Mouse (Mus musculus) cerebellum, adult 11-12 months (tissue): Measurements from ENCODE around the gene Ift43.
A peak's percentile ranks its signal among the peaks of the same experiment; 100 is the strongest.

Experiments used
- DNase-seq: peaks from one replicate; pipeline ENCODE4 v3.0.0; 2022

Ift43 gene

GRCm38 (mm10) chr12:86082481-86083012, at the start of gene Ift43:
TSS of gene Ift43 (plus strand) at chr12:86082541.
- DNase-seq = peak; percentile 82

DNA sequence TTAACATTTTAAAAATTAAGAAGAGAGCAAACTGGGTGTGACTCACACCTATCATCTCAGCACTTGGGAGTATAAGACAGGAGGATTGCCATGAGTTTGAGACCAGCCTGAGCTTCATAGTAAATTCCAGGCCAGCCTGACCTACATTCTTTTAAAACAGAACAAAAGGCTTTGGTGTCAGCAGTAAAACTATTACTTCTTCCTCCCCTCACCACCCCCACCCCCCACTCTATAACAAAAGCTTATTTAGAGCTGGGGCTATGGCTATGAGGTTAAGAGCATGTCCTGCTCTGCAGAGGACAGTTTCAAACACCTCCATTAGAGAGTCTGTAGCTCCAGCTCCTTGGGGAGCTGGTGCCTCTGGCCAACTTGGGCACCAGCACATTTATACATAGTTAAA, 46.8 kb upstream of the Ift43 start:
- no peak for DNase-seq

GRCm38 (mm10) chr12:86036368-86037166, 45.8 kb upstream of the Ift43 start:
- DNase-seq = no peak

DNA sequence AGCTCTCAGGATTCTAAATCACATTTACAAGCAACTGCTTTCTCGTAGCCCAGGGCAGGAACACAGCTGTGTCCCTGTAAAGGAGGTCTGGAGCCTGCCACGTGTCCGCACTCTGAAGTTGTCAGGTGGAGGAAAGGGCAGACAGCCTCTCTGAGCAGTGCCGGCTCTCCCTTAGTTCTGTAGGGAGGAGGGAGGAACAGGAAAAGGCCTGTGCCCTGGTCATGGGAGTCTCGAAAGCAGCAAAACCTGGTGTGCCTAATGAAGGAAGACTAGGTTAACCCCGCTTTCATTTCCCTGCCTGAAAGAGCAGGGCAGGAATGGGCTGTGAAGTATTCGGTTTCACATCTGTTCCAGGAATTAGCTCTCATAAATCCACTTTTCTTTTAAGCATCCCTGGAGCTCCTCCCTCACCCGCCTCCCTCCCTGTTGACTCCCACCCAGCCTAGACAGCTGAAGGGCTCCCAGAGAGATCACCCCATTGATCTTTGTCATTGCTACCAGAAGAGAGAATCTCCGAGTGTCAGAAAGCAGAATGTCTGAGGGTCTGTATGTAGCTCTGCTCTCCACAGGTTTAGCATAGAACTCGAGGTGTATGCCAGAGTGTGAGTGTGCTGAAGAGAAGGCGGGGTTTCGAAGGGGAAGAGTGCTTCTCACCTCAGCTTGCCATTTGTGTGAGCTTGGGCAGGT, 45.0 kb upstream of the Ift43 start:
- DNase-seq = no peak

GRCm38 (mm10) chr12:86039078-86039477, 43.3 kb upstream of the Ift43 start:
- DNase-seq = no peak

GRCm38 (mm10) chr12:86039751-86040150, 42.6 kb upstream of the Ift43 start:
- DNase-seq = no peak

- no peak for DNase-seq
Observed at GRCm38 (mm10) chr12:86046141-86046540, 36.2 kb upstream of the Ift43 start.

GRCm38 (mm10) chr12:86046776-86047175, 35.6 kb upstream of the Ift43 start:
- no peak for DNase-seq

DNA sequence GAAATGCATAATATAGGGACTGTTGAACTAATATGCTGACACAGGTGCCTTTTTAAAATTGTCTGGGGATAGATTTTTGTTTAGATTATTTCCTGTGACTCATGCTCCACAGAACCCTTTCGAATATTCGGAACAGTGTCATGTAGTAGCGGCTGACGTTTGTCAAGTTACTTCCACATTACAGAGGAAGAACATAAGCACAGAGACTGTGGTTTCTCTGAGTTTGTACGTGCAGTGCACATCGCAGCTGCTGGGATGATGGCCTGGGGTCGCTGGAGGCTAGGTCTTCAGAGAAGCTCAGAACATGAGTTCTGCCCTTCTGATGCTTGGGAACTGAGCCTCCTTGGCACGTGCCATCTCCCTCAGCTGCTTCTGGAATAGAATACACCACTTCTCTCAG, 35.0 kb upstream of the Ift43 start:
- no peak for DNase-seq

GRCm38 (mm10) chr12:86049813-86050212, 32.5 kb upstream of the Ift43 start:
- no peak for DNase-seq

GRCm38 (mm10) chr12:86051477-86051876, 30.9 kb upstream of the Ift43 start:
- DNase-seq = no peak

GRCm38 (mm10) chr12:86055306-86055705, 27.0 kb upstream of the Ift43 start:
- no peak for DNase-seq

DNA sequence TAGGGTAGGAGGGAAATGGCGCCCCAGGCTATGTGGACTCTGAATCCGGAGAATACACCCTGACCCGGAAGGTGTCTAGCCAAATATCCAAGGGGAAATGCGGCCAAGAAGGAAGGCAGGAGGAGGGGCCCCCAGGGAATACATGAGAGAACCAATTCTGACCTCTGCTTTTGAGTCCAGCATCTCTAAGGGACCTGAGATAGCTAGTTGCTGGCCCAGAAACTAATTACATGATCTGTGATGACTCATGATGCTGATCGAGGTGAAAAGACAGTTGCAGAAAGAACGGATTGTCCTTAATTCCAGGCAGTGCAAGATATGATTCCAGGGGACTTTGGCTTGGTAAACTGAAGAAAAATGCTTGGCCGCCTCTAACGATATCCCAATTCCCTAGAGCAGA, 25.4 kb upstream of the Ift43 start:
- DNase-seq = no peak

DNA sequence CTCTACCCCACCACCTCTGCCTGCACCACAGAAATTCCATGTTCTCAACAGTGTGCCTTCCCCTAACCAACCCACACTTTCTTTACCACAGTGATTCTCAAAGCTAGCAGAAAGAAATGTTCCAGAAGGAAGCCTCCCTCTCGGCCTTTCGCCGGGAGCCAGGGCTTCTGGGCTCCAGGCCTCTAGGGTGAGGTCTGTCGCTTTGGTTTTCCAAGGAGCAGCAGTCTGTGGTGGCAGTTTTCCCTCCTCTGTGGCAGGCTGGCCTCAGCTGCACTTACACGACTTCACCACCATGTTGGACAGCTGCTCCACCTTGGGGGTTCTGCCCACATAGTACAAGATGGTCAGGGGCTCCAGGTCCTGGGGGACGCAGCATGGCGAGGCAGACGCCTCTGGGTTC, 24.8 kb upstream of the Ift43 start:
- DNase-seq = no peak

DNA sequence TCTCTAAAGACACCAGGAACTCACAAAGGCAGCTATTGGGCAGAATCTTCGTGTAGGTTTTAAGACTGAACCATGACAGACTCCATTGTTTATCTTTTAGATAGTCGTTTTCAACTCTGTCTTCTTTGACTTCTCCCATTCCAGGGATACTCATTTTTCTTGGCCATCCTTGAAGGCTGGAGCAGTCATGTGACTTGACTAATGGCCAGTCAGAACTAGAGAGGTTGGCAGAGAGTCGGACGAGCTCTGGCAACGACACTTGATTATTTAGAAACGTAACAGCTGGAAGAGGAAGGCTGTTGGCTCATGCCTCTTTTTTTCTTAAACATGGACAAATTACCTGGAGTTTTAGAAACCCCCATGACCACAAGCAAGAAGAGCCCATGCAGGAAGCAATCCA, 23.0 kb upstream of the Ift43 start:
- DNase-seq = no peak

- no peak for DNase-seq
Observed at GRCm38 (mm10) chr12:86064796-86065195, 17.5 kb upstream of the Ift43 start.

- DNase-seq = no peak
Observed at GRCm38 (mm10) chr12:86071432-86071831, 10.9 kb upstream of the Ift43 start.

DNA sequence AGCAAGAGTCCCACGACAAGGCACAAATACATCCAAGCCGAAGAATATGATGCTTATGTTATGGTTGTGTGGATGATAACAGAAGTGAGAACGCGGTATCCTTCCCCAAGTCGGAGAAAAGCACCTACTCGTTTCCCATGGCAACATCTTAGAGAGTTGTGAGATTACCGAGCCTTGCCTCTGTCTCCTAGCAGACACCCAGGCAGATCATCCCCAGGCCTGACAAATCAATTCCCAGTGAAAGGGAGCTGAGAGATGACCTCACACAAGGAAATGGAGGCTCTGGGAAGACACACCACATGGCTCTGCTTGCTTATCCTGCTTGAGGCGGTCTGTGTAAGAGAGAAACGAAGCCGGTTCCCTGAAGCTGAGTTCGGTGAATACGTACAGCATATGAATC, 7.7 kb upstream of the Ift43 start:
- DNase-seq = no peak

- DNase-seq = peak; percentile 55
Observed at GRCm38 (mm10) chr12:86075358-86075757, 7.0 kb upstream of the Ift43 start.

DNA sequence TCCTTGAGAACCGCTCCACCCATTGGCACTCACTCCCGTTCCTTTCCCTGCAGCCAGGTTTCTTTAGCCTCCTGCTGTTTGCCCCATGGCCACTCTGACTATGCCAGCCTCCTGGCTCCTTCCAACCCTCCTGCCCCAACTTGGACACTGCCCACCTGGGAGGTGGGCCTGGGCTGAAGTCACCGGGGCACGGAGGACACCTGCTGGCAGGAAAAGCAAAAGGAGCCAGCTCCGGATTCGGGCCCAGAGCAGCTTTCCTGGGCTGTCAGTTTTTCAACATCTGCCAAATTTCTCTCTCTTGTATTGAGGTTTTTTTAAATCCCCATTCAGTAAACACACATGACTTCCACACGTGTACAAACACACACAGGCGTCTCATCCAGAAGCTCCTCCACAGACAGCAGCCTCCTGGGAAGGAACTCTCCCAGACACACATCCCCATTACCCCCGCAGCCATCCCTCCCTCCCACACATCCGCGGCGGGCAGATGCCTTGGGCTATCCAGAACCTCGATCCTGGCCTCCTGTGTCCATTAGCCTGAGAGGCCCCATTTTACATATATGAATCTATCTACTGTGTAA, 5.9 kb upstream of the Ift43 start:
- DNase-seq = peak; percentile 87

GRCm38 (mm10) chr12:86077322-86077721, 5.0 kb upstream of the Ift43 start:
- DNase-seq = peak; percentile 63

DNA sequence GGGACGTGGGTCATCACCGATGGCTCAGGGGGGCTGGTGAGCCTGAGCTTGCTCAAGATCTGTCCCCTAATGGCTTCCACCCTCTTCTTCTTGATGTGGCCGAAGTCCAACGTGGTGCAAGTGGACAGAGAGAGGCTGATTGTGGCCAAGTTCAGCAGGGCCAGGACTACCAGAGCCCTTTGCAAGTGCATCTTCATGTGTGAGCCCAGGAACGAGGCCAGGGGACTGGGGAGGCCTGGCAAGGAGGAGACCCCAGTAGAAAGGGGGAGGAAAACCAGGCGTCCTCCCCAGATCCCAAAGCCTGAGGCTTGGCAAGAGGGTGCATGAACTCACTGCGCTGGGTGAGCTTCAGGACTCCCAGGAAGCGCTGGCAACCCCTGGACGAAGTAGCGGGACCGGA, 4.6 kb upstream of the Ift43 start:
- peak; percentile 71 for DNase-seq

- DNase-seq = no peak
Observed at GRCm38 (mm10) chr12:86078176-86078552, 4.2 kb upstream of the Ift43 start.
